ENCODE assay signal across 1 mouse cellular context in genomic region chr7:17060782-17061605, GRCm38 (mm10).
TF ChIP-seq lines count a peak whose summit lies in the region.

No protein-coding gene starts in this region.

TF ChIP-seq in MEL, 35 proteins besides CTCF, POLR2A, EP300 and RAD21:
- TF ChIP-seq POLR2AphosphoS2 (IDR thresholded peaks at IDR 0.05; ENCODE audit: low read length) (no peak; the same call in 1 of the 2 replicates), NELFE (IDR thresholded peaks at IDR 0.05; ENCODE audit: low read depth, low read length) (peak; percentile 45; the same call in 1 of the 2 replicates), SIN3A (IDR thresholded peaks at IDR 0.05; ENCODE audit: low read length) (peak; percentile 79; the same call in 1 of the 2 replicates), TBP (IDR thresholded peaks at IDR 0.05; ENCODE audit: low read depth, low read length) (0 out of 2 replicates have a peak, but pooled peaks have one; percentile 41), MXI1 (IDR thresholded peaks at IDR 0.05; ENCODE audit: low read depth, low read length) (peak; percentile 64), ZC3H11A (IDR thresholded peaks at IDR 0.05; ENCODE audit: low read depth, low read length) (no peak), POLR2AphosphoS5 (IDR thresholded peaks at IDR 0.05; ENCODE audit: borderline replicate concordance, low read depth, low read length) (no peak), ZMIZ1 (IDR thresholded peaks at IDR 0.05; ENCODE audit: low read depth, low read length) (0 out of 2 replicates have a peak, but pooled peaks have one; percentile 43), ZNF384 (IDR thresholded peaks at IDR 0.05; ENCODE audit: low read depth, low read length) (no peak), KAT2A (conservative IDR thresholded peaks at IDR 0.05; ENCODE audit: low read depth, low read length) (no peak), BHLHE40 (IDR thresholded peaks at IDR 0.05; ENCODE audit: borderline replicate concordance, low read depth, low read length) (peak; percentile 50; the same call in 1 of the 2 replicates), GABPA (IDR thresholded peaks at IDR 0.05; ENCODE audit: low read depth, low read length) (no peak), JUND (IDR thresholded peaks at IDR 0.05; ENCODE audit: low read depth, low read length) (no peak), NRF1 (IDR thresholded peaks at IDR 0.05; ENCODE audit: insufficient read depth, low read depth, low read length, poor library complexity, severe bottlenecking) (no peak), MAFK (IDR thresholded peaks at IDR 0.05; ENCODE audit: borderline replicate concordance, low read depth, low read length) (no peak), GATA1 (IDR thresholded peaks at IDR 0.05; ENCODE audit: low read depth, low read length) (no peak), UBTF (IDR thresholded peaks at IDR 0.05; ENCODE audit: borderline replicate concordance, insufficient read depth, low read depth, low read length) (no peak), MAX (IDR thresholded peaks at IDR 0.05; ENCODE audit: low read length) (peak; percentile 78), E2F4 (IDR thresholded peaks at IDR 0.05; ENCODE audit: borderline replicate concordance, low read depth, low read length) (no peak), HCFC1 (IDR thresholded peaks at IDR 0.05; ENCODE audit: low read depth, low read length) (peak; percentile 70), ETS1 (IDR thresholded peaks at IDR 0.05; ENCODE audit: low read depth, low read length) (peak; percentile 87), USF1 (IDR thresholded peaks at IDR 0.05; ENCODE audit: low read depth, low read length) (peak; percentile 34; the same call in 1 of the 2 replicates), SMC3 (IDR thresholded peaks at IDR 0.05; ENCODE audit: low read depth, low read length) (no peak), MYC (IDR thresholded peaks at IDR 0.05; ENCODE audit: low read depth, low read length) (0 out of 2 replicates have a peak, but pooled peaks have one; percentile 44), MEF2A (IDR thresholded peaks at IDR 0.05; ENCODE audit: extremely low read depth, insufficient replicate concordance, low read depth, low read length, poor library complexity, severe bottlenecking) (peak; percentile 59; the same call in 1 of the 2 replicates), CHD1 (IDR thresholded peaks at IDR 0.05; ENCODE audit: low read depth, low read length) (no peak), ZKSCAN1 (IDR thresholded peaks at IDR 0.05; ENCODE audit: low read depth, low read length) (no peak), MAZ (IDR thresholded peaks at IDR 0.05; ENCODE audit: low read depth, low read length) (peak; percentile 94), CHD2 (IDR thresholded peaks at IDR 0.05; ENCODE audit: low read length) (no peak), TAL1 (IDR thresholded peaks at IDR 0.05; ENCODE audit: low read length) (no peak), RCOR1 (IDR thresholded peaks at IDR 0.05; ENCODE audit: low read depth, low read length) (no peak), USF2 (IDR thresholded peaks at IDR 0.05; ENCODE audit: borderline replicate concordance in 1 of 2, insufficient read depth in 1 of 2, low read depth in 1 of 2, low read length in 2 of 2) (no peak), MYB (IDR thresholded peaks at IDR 0.05; ENCODE audit: low read depth, low read length) (peak; percentile 33; the same call in 1 of the 2 replicates), ELF1 (IDR thresholded peaks at IDR 0.05; ENCODE audit: low read depth, low read length) (0 out of 2 replicates have a peak, but pooled peaks have one; percentile 24), TCF12 (IDR thresholded peaks at IDR 0.05; ENCODE audit: low read depth, low read length) (peak; percentile 64)
